Mouse (Mus musculus) retina, postnatal 7 days (tissue): Measurements from ENCODE around the gene Cep295.
"Not testable (repeated sequence)": the region's sequence is repeated elsewhere in the genome, so short reads cannot be mapped to it uniquely, and the experiment has no call there.

ENCODE experiments used
- DNase-seq: peaks from one replicate; pipeline ENCODE4 v3.0.0-alpha.2; 2012; ENCODE audit warnings: low read depth, low spot score

The Cep295 gene

DNA sequence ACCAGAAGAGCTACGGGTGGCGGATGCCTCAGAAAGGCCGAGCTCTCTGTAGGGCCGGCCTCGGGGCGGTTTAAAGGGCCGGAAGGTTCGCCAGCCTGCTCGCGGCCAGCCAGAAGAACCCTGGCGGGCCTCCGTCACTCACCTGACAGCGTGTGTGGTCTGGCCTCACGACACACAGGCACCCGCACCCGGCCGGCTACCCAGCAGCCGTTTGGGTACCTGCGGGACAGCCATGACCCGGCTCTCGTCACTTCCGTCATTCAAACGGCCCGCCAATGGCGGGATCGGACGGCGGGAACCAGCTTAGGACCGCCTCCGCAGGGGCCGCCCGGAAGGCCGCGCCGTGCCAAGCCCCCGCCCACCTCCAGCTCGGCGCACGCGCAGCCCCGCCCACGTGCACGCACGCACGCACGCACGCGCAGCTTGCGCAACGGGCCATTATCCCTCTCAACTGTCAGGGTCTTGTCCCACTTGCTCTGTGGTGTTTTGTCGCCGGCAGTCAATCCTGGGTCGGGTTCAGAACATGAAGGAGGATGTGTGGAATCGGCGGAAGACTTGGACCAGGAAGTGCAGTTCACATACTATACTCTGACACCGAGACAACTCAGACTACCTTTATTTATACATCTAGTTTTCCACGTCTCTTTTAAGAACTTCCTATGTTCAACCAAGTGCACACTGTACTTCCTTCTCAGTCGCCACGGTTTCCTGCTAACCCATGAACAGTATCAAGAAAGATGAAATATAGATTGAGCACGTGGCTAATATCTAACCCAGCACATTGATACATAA lies at the start of gene Cep295:
TSS of gene Cep295 (minus strand) at position 305 of the 792 bp plus-strand sequence.
- peak; percentile 92 for DNase-seq

DNA sequence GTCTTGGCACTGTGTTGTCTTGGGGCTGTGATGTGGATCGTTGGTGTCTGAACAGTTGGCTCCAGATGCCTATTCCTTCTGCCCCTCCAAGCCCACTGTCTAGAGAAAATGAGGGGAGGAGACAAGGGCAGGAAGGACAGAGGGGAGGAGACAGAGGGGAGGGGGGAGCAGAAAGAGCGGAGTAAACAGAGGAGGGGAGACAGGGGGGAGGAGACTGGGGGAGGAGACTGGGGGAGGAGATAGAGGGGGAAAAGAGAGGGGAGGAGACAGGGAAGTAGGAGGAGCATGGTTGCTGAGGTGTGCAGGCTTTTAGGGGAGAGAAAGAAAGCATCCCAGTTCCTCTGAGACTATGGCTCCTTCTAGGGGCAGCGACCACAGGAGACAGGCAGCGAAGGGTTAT lies 40.0 kb upstream of the Cep295 start:
- no peak for DNase-seq

GRCm38 (mm10) chr9:15395353-15395942 lies 37.9 kb upstream of the Cep295 start:
- DNase-seq: no peak

GRCm38 (mm10) chr9:15387075-15387643 lies 29.6 kb upstream of the Cep295 start:
- DNase-seq: no peak

DNA sequence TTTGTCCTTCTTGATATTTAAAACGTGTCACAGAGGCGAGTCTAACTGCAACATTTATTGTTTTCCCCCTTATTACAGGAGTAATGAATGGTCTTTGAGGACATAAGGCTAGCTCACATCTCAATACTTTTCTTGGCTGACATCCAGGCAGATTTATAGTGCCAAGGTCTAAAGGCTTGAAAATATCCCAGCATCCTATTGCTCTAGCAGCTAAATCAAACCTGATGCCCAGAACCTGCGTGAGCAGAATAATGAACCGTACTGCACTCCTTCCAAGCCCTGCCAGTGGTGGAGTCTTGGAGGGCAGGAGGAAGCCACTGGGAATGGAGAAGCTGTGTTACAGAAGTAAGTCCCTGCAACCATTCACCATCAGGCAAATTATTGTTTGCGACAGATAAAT lies 26.7 kb upstream of the Cep295 start:
- DNase-seq: no peak

- DNase-seq: no peak
Measured at GRCm38 (mm10) chr9:15366260-15366659, 8.7 kb upstream of the Cep295 start.

DNA sequence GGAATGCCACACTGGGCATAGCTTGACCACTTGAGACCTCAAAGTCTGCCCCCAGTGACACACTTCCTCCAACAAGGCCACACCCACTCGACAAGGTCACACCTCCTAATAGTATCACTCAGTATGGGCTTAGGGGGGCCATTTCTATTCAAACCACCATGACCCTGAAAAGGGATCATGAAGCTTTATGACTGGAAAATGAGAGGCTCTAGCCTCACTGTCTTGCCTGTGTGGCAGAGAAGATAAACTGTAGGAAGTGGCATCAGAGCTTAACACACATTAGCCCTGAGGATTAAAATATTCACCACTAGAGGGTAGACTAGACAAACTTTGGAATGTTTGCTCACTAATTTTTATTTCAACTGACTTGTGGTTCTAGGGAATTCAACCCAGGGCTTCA lies 8.3 kb upstream of the Cep295 start:
- peak; percentile 19 for DNase-seq

DNA sequence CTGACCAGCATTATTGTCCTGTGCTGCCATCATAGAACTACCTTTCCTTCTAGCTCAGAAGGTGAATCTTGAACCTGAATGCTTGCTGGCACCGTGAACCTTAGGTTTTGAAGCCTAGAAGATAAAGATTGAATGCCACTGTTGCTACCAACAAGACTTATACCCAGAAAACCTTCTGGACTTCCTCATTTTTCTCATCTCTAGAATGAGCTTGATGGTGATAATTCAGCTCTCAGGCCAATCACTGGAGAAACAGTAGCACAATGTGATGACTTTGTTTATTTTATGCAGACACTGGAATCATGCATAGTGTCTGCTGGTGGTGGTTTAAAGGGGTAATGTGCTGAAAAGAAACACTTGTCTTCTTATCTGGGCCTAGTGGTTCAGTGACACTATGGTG lies 7.3 kb upstream of the Cep295 start:
- no peak for DNase-seq

GRCm38 (mm10) chr9:15356916-15357483 lies 588 bp downstream of the Cep295 start:
- peak; percentile 16 for DNase-seq

GRCm38 (mm10) chr9:15349925-15350324 lies 7.7 kb downstream of the Cep295 start:
- no peak for DNase-seq

- no peak for DNase-seq
Measured at GRCm38 (mm10) chr9:15337776-15338175, 19.8 kb downstream of the Cep295 start.

- no peak for DNase-seq
Measured at GRCm38 (mm10) chr9:15318170-15318742, 39.3 kb downstream of the Cep295 start.

DNA sequence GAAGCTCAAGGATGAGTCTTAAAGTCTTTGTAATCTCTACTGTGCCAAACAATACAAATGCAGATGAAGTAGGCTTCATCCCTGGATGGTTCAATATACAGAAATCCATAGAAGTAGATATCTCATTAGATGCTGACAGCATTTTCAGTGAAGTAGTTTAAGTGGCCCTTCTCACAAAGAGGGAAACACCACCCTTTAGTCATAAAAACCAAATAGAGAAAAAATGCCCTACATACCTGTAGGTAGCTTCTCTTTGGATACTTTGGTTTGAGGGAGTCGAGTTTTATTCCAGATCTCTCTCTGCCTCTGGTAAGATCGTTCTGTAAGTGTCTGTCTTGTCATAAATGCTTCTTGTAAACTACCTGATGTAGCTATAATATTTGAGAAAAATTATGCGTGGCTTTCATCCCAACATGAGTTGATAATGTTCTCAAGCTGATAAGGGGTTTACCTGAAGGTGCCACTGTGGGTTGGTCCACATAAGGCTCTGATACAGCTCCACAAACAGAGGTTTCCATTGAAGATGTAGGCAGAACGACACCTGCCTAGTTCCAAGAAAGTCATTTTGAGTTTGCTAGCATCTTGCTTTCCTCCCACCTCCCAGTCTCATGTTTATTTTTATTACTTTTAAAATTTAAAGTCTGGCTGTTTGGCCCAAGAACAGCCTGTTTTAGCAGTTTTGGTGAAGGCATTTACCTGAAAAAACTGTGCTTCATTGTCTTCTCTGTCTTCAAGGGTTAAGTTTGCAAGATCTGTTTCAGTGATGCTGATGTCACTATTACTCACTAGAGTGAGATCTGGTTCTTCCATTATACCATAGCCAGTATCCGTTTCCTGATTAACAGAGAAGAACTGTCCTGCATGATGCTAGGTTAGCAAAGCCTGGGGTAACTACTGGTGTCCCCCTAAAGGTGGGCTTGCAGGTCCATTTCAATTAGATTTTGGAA lies 40.1 kb downstream of the Cep295 start:
- DNase-seq: no peak

GRCm38 (mm10) chr9:15316296-15316695 lies 41.3 kb downstream of the Cep295 start:
- DNase-seq: not testable (repeated sequence)

DNA sequence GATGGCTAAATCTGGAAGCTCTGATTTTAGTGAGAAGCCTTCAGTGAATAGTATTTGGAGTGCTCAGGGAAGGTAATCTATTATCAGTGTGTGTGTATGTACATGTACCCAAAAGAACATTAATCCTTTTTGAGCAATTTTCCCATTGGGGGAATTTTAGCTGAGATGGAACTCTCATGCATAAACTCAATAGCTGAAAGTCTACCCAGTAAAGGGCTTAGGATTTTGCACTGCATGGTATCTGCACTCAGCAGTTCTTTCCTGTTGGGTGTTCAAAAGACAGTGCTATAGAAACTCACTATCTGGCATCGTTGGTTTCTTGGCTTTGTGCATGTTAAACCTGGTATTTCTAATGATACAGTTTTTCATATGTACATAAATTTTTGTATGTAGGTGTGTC lies 43.0 kb downstream of the Cep295 start:
- DNase-seq: no peak

GRCm38 (mm10) chr9:15313633-15314032 lies 44.0 kb downstream of the Cep295 start:
- DNase-seq: no peak

- DNase-seq: no peak
Measured at GRCm38 (mm10) chr9:15312054-15312735, 45.4 kb downstream of the Cep295 start.

DNA sequence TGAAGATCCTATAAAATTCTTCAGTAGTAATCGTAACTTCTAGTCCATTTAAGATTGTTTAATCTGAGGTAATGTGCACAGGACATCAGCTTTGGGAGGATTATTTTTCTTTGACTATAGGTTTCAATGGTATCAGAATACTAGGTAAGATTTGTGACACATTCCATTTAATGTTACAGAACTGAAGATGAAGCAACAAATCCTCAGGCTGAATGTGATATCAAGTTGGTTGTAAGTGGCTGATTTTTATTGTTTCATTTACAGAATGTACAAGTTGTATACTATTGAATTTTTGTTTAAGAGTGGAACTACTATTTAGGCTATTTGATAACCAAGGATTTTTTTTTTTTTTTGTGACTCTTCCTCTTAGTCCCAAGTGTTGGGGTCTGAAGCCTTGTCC lies 47.4 kb downstream of the Cep295 start:
- DNase-seq: no peak

DNA sequence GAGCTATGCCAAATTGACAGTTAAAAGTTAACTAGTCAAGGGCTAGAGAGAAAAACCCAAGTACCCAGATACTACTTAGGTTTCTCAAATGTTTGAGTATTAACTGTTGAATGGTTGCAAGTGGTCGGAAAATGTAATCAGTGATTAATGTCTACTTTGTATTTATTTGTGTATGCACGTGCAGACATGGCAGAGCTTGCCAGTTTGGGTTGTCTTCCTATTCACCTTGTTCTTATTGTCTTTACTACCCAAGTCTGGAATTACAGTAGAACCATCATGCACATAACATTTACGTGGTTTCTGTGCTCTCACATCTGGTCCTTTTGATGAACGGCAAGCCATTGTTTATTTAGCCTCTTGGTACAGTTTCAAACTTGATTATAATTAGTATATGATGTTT lies 48.2 kb downstream of the Cep295 start:
- no peak for DNase-seq

DNA sequence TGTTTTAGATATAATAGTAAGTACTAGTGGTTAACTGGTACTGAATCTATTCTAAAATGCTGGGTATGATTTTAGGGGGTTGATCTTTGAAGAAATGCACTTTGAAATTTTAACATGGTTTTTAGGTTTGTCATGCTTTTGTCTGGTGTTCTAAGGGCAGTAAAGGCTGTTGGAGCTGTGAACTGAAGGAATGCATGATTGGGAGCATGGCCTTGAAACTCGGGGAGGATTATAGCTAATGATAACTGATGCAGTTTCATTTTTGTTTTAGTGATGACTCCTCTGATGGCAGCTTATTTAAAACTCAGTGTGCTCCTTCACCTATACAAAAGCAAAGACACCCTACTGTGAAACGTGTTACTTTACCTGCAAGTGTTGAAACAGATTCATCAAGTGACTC lies 49.3 kb downstream of the Cep295 start:
- DNase-seq: no peak

DNA sequence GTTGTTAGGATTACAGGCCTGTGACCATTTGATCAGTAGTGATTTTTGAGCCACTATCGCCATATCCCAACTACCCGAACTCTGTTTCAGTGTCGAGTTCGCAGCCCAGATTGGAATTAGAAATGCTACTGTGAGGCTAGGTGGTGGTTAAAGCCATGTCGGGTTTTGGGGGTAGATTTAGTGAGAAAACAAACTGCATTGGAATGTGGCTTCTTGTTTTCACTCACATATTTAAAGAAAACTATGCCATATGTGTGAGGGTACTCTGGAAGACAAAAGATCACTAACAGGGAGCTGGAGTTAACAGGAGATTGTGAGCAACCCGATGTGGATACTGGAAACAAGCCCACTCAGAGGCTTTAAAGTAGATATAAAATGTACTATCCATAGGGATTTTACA lies 50.3 kb downstream of the Cep295 start:
- DNase-seq: no peak
